Mouse (Mus musculus): ENCODE measurements around the gene Tspan12.
"Not testable (repeated sequence)": the region's sequence is repeated elsewhere in the genome, so short reads cannot be mapped to it uniquely, and the experiment has no call there.

Tspan12 gene

DNA sequence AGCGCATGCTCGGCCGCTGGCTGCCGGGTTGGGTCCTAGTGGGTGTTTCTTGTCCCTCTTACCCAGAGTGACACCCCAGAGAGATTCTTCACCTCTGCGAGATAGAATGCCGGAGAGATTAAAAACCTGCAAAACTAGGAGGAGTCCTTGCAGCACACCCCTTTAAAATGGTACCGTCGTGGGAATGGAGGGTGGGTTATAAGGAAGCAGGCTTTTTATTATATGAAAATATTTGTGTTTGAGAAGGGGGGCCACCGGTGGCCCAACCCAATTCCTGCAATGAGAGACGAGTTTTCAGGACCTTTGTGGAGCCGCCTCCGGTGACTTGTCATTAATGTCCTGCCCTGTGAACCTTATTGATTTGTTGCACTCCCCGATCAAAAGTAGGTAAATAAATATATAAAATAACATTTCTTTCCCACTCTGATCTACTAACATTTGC is at the start of gene Tspan12:
Gene Tspan12 (minus strand): TSS at position 172 of the 442 bp plus-strand sequence.
- DNase-seq (ENCODE audit: low spot score): no peak

GRCm38 (mm10) chr6:21894451-21894850 is 42.1 kb upstream of the Tspan12 start:
- DNase-seq (ENCODE audit: low spot score): no peak

GRCm38 (mm10) chr6:21889101-21889500 is 36.8 kb upstream of the Tspan12 start:
- DNase-seq (ENCODE audit: low spot score): no peak

DNA sequence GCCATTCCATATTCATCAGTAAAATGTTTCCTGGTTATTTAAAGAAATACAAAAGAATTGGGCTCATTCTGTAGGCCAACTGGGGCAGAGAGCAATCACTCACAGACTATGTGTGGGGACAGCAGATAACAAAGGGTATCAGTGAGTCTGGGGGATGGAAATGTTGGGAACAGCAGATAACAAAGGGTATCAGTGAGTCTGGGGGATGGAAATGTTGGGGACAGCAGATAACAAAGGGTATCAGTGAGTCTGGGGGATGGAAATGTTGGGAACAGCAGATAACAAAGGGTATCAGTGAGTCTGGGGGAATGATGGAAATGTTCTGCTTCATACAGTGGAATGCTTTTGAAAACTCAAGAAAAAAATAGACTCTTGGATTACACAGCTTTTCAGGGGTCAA is 35.7 kb upstream of the Tspan12 start:
- DNase-seq (ENCODE audit: low spot score): not testable (repeated sequence)

DNA sequence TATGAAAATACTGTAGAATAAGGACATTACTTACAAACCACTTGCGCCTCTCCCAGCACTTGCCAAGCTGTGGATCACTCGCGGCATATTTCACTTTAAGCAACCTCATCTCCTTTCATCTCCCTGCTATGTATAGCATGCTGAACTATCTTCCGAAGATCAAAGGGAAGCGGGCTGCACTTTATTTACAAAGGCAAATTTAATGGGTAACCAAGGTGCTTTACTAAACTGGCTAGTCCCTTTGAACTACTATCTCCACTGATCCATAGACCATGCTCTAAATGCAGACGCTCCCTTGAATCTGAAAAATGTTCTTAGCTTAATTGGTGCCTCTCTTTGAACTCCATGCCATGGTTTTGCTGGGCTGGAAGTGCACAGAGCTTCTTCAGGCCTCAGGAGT is 27.2 kb upstream of the Tspan12 start:
- no peak for DNase-seq (ENCODE audit: low spot score)

- DNase-seq (ENCODE audit: low spot score): no peak
These were observed 15.0 kb upstream of the Tspan12 start for GRCm38 (mm10) chr6:21867310-21867709.

- no peak for DNase-seq (ENCODE audit: low spot score)
These were observed 11.9 kb upstream of the Tspan12 start for GRCm38 (mm10) chr6:21864179-21864578.

DNA sequence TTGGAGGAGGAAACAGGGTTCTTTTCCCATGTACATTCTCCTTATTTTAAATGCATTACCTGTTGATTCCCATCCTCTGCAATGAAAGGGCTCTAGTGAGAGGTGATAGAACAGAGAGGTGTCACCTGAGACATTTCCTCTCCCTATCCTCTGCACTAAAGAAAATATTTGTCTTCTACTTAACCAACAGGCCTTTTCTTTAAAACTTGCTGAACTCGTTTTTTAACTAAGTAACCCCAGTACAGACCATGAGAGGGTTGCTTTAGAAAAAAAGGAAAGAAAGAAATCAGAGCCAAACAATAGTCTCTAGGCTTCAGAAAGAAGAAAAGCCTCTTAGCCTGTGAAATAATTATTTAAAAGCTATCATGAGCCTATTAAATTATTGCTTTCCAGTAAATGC is 11.2 kb upstream of the Tspan12 start:
- no peak for DNase-seq (ENCODE audit: low spot score)

DNA sequence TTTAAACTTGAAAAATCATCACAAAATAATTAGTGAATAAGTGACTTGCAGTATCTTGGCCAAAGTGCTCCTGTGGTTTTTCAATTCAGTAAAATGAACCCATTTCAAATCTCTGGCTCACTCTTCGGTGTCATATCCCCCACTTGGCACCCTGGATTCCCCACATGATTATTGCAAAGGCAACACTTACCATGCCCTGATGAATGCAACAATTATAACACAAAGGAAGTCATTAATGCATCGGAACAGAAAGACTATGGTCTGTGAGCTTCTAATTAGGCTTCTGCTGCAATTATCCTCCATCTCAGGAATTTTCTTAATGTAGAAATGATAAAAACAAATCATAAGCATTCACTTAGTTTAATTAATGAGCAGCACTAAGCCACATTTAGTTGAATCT is 9.0 kb upstream of the Tspan12 start:
- DNase-seq (ENCODE audit: low spot score): no peak

GRCm38 (mm10) chr6:21857843-21858242 is 5.5 kb upstream of the Tspan12 start:
- DNase-seq (ENCODE audit: low spot score): peak; percentile 65

- no peak for DNase-seq (ENCODE audit: low spot score)
These were observed 3.6 kb upstream of the Tspan12 start for GRCm38 (mm10) chr6:21855921-21856320.

- DNase-seq (ENCODE audit: low spot score): no peak
These were observed 1.0 kb upstream of the Tspan12 start for GRCm38 (mm10) chr6:21853342-21853741.

DNA sequence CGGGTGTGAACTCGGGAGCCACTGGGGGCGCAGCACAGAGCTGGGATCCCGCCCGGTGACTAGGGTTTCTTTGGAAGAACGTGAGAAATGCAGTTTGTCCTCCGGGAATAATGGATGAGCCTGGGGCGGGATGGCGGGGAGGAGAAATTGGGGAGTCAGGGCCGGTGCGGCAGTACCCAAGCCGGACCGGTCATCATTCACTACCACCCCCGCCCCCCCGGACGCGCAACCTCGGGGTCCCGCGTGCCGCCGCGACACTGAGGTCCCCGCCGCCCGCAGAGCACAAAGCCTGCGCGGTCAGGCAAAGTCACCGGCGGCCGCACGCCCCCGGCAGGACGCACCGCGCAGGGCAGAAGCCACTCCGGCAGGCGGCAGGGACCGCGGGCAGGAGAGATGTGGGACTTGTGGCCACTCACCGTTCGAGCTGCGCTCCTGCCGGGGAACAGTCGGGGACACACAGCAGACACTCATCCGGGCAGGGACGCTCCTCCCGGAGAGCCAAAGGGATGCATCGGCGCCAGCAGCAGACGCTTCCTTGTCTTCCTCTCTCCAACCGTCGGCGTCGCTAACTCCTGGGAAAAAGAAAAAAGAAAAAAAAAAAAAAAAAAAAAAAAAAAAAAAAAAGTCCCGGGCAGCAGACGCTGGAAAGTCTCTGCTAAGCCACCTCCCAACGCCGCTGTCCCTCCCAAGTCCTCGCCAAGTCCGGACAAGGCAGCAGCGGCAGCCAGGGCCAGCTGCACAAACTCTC is 545 bp downstream of the Tspan12 start:
- peak; percentile 80 for DNase-seq (ENCODE audit: low spot score)

- DNase-seq (ENCODE audit: low spot score): no peak
These were observed 1.0 kb downstream of the Tspan12 start for GRCm38 (mm10) chr6:21851346-21851595.

DNA sequence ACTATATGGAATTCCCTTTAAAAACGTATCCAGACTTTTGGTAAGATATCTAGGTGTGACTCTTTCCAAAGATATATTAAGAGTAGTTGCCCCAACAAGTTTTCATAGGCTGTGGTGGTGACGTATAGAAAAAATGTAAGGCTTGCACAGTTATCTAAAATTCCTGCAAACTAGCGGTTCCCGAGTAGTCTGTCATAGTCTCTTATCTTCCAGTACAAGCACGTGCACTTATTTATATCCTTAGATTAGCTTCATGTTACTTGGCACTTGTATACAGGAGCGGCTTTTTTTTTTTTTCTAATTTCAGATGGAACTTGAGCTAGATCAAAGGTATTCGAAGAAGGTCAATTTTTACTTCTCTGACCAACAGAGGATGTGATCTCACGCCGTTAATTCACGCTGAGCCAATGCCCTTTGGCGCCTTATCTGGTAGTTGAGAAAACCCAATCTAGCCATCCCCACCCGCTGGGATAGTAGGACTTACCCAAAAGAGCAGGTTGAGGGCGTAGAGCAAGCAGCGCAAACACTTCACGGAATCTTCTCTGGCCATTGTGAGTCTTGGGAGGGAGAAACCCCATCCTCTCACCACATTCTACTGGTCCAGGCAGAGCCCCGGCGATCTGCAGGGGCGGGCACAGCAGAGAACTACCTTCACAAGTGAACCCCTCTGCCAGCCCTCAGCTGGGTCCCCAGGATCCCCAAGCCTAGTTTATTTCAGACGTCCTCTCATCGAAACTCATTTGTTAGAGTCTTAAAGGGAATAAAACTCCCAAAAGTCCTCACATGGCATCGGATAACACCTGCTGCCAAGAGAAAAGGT is 1.6 kb downstream of the Tspan12 start:
- DNase-seq (ENCODE audit: low spot score): no peak

GRCm38 (mm10) chr6:21848808-21849207 is 3.5 kb downstream of the Tspan12 start:
- DNase-seq (ENCODE audit: low spot score): no peak

- DNase-seq (ENCODE audit: low spot score): no peak
These were observed 12.1 kb downstream of the Tspan12 start for GRCm38 (mm10) chr6:21839976-21840775.

DNA sequence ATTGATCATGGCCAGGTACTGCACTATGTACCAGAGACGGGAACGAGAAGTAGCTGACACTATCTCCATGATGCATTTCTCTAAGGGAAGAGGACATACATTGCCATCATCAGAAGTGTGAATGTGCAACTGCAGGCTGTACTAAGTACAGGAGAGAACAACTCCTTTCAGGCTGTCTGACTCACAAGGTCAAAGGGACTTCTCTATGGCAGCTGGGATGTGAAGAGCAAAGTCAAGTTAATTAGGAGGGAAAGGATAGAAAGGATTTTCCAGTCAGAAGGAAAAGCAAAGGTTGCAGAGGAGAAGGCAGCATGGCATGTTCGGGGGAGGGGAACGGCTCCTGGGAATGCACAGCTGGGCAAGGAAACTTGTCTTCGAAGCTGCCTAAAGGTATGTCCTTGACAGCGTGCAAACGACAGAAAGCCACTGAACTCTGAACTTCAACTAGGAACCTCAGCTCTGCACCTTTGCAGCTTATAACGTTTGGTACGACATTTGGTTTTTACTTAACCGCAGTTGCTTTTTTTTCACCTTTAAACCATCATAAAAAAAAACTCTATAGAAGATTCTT is 13.0 kb downstream of the Tspan12 start:
- no peak for DNase-seq (ENCODE audit: low spot score)

GRCm38 (mm10) chr6:21833531-21833930 is 18.8 kb downstream of the Tspan12 start:
- no peak for DNase-seq (ENCODE audit: low spot score)

GRCm38 (mm10) chr6:21831871-21832270 is 20.4 kb downstream of the Tspan12 start:
- DNase-seq (ENCODE audit: low spot score): no peak

DNA sequence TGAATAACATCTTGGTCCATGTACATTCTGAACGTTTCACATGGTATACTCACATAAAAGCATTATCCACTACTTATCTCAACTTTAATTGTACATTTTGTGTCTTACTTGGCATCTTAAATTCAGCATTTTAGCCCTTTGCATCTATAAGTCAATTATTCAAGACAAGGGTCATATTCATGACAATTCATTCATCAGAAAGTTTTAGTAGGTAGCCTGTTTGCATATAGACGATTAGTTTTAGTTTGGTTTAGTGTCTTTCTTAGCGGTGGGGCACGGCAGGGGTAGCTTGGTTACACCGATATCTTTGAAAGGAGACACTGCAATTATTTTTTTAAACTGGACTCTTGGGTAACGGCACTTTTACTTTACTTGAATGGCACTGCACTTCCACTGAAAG is 21.4 kb downstream of the Tspan12 start:
- no peak for DNase-seq (ENCODE audit: low spot score)

DNA sequence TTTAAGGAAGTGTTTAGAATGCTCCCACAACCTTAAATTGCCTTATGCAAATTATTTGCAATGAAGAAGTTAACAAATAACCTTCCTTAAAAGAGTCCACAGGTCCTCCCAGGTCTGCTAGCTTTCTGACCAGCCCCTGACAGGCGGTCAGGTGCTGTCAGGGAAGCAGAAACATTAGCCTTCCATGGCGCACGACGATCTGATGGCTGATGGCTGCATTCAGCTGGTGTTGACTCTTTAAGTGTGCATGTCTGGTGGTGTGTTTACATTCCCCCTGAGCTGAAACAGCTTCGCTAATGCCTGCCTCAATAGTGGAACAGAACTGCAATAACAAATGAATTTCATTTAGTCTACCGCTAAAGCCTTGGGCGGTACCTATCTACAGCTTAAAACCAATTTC is 22.4 kb downstream of the Tspan12 start:
- DNase-seq (ENCODE audit: low spot score): no peak
